Mouse (Mus musculus): Measurements from ENCODE around the gene Il17rd. TPM values are rescaled to one million over a fixed set of nuclear protein-coding genes. Genes with fewer than 3 reads are reported as not detected.

Gene Il17rd
- total RNA-seq, 1 experiment from 2014 or later: 0.12 TPM

DNA sequence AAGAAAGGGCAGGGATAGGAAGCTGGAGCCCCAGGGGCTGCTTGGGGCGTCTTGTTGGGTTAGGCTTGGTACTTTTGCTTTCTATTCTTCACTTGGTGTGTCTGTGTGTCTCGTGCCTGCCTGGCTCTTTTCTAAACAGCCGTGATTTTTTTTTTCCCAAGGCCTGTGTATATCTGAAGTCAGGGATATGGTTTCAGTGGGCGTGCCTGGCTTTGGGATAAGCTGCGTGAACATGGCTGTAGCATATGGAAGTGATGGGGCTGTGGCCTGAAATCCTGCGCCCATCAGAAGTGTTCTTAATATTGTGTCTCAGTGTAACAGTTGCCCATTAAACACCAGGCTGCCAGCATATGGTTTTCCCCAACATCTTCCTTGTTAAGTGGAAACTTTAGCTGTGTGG lies 36.3 kb downstream of the Il17rd start:
- ATAC-seq (ENCODE audit: extremely low read depth, insufficient number of reproducible peaks, low FRiP score, poor library complexity, severe bottlenecking): no peak

DNA sequence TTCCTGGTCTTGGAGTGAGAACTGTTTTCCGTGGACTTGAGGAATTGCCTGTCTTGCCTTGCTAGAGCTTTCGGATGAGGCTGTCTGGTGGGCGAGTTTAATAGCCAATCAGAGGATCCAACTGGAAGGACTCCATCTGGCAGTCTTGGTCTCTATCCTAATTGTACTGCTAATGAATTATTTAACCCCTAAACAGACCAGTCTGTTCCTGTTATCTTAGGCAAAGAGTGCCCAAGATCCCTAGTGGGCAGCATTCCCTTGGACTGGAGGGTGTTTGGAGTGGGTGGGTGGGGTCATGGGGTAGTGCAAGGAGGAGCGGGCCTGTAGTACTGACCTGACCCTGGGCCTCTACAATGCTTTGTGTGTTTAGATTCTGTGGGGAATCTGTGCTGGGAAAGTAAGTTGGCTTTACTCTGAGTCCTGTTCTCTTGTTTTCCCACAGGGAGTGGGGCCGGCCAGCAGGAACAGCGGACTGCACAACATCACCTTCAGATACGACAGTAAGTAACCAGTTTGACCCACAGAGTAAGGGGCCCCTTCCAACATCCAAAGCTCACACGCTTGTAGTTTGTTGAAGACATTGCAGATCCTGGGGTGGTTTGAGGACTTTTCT lies 37.3 kb downstream of the Il17rd start:
- ATAC-seq (ENCODE audit: extremely low read depth, insufficient number of reproducible peaks, low FRiP score, poor library complexity, severe bottlenecking): no peak

DNA sequence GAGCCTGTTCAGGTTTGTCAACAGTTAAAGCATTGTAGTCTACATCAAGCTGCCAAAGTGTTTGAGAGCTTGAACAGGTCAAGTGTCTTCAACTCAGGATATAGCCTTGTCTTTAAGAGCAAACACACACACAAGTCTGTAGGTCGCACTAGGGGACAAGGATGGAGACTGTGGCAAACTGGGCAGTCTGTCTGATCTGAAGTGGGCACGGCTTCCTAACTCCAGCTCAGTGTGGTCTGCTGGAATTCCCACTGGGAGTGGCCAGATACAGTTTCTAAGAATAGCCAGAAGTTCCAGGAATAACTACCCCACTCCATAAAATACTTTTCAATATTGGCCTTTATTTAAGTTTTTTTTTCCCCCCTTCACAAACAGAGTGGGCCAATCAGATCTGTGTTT lies 37.8 kb downstream of the Il17rd start:
- no peak for ATAC-seq (ENCODE audit: extremely low read depth, insufficient number of reproducible peaks, low FRiP score, poor library complexity, severe bottlenecking)

DNA sequence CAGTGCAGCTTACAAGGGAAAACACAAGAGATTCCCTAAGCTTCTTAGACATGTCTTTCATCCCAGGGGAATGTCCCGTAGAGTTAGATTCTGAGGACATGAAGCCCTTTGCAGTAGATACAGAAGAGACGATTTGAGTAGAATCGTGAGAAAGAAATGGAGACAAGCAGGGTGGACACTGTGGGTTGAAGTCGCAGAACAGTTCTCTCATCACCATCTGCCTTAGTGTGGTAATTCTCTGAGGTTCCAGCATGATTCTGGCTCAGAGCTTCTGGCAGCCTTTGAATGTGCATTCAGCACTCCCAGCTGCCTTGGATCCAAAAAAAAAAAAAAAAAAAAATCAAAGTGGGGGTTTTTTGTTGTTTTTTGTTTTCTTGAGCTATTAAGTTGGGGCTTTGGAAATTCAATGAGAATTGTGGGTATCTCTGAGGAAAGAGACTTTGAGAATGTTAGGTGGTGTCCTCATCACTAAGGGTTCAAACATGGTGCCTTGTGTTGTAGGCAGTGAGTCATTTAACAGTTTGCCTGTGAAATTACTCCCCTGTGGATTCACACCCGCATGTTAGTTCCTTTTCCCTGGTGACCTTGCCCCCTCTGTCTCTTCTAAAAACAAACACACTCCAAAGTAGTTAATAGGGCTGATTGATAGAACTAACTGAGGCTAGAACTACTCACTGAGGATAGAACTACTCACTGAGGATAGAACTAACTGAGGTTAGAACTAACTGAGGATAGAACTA lies 43.0 kb downstream of the Il17rd start:
- no peak for ATAC-seq (ENCODE audit: extremely low read depth, insufficient number of reproducible peaks, low FRiP score, poor library complexity, severe bottlenecking)

DNA sequence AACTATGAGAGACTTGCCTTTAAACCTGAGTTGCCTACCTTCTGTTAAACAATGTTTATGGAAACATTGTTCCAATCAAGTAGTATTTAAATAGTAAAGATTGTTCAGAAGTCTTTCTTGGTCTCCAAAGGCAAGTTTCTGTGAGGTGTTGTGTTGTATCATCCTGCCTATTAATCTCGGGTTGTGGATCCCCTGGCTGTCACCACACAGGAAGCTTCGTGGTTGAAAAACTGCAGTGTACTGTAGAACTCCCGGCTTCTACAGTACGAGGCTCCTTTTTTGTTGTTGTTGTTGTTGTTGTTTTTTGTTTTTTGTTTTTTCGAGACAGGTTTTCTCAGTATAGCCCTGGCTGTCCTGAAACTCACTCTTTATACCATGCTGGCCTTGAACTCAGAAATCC lies 46.7 kb downstream of the Il17rd start:
- ATAC-seq (ENCODE audit: extremely low read depth, insufficient number of reproducible peaks, low FRiP score, poor library complexity, severe bottlenecking): no peak

DNA sequence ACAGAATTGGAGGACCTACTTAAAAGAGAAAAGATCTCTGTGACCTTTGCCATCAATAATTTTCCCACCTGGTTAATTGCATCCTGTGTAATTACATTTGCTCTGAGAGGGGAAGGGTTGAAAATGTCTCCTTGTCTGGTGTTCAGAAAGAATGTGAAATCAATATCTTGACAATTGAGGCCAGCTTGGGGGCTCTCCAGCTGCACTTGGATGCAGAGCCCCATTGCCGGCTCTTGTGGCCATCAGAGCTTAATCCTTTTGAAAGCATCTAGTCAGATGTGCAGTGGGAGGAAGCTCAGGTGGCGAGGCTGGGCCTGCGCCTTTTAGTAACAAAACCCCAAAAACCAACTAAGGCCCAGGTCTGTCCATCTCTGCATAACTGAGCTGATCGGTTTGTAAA lies 47.3 kb downstream of the Il17rd start:
- ATAC-seq (ENCODE audit: extremely low read depth, insufficient number of reproducible peaks, low FRiP score, poor library complexity, severe bottlenecking): no peak

DNA sequence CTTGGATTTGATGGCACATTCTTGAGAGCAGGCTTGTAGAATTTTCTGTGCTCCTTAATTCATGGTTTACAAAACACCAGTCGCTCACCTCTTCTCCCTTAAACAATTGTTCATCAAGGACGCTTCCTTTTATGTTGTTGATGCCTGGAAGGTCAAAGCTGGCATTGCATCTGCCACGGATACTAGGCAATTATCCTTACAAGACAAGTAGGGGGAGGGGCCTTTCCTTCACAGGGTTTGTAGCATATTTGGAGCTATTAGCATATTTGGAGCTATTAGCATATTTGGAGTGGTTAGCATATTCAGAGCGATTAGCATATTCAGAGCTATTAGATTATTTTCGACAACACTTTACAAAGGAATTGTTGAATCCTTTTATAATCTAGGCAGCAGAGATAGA lies 55.5 kb downstream of the Il17rd start:
- ATAC-seq (ENCODE audit: extremely low read depth, insufficient number of reproducible peaks, low FRiP score, poor library complexity, severe bottlenecking): no peak

DNA sequence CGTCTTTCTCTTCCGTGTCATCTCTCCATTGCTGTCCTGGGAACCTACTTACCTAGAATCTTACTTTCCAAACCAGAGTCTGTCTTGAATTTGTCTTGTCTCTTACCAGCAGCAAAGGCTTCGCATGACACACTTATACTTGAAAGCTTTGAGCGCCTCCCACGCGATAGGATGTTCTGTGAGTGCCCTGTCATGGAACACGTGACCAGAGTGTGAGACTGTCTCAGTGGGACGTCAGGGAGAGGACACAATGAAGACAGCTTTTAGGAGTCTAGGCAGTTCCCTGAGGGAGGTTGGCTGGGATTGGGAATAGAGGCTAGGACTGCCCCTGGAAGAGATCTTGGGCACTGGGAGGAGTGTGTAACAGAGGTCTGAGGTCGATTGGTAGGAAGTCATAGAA lies 57.4 kb downstream of the Il17rd start:
- ATAC-seq (ENCODE audit: extremely low read depth, insufficient number of reproducible peaks, low FRiP score, poor library complexity, severe bottlenecking): no peak

DNA sequence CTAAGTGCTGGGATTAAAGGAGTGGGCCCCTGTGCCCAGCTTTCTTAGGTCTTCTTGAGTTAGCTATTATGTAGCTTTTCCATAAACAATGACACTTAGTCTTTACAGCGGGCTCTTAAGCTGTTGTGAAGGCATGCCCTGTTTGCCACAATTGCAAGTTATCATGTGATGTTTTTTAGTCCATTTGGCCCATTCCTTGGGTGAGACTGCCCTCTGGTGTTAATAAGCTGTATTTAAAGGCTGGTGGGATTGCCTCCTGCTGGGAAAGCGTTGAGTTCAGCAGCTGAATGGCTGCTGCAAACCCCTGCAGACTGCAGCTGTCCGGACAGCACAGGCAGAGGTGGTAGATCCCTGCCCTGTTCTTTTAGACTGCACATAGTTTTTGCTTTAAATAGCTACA lies 58.0 kb downstream of the Il17rd start:
- ATAC-seq (ENCODE audit: extremely low read depth, insufficient number of reproducible peaks, low FRiP score, poor library complexity, severe bottlenecking): no peak

DNA sequence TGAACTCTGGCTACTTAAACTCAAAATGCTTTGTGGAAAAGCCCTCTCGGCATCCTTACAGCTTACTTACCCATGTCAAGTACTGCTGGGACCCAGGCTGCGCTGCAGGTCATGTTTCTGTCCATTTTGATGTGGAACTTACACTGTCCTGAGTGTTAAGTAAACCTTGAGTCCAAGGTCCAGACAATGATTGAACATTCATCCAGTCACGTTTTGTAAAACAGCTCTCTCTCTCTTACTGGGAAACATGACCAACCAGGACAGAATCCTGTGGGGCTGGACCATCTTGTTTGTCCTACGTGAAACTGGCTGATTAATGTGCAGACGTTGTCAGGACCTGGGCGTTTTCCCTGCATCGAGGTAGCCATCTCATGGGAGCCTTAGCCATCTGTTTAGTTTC lies 63.0 kb downstream of the Il17rd start:
- no peak for ATAC-seq (ENCODE audit: extremely low read depth, insufficient number of reproducible peaks, low FRiP score, poor library complexity, severe bottlenecking)

DNA sequence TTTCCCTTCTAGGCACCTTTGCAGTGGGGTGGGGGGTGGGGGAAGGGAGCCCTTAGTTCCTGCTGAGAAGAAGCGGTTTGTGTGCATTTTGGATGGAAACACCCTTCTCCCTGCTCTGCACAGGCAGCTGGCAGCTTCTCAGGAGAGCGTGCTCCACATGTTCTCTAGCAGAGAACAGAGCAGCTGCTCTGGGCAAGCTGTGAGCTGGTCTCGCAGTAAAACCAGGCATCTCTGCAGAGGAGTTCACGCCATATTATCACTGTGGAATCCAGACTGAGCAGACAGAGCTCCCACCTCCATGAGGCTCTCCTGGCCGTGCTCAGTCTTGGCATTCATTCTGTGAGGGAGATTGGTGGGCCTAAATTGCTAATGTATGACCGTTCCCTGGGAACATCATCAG lies 64.0 kb downstream of the Il17rd start:
- ATAC-seq (ENCODE audit: extremely low read depth, insufficient number of reproducible peaks, low FRiP score, poor library complexity, severe bottlenecking): no peak

DNA sequence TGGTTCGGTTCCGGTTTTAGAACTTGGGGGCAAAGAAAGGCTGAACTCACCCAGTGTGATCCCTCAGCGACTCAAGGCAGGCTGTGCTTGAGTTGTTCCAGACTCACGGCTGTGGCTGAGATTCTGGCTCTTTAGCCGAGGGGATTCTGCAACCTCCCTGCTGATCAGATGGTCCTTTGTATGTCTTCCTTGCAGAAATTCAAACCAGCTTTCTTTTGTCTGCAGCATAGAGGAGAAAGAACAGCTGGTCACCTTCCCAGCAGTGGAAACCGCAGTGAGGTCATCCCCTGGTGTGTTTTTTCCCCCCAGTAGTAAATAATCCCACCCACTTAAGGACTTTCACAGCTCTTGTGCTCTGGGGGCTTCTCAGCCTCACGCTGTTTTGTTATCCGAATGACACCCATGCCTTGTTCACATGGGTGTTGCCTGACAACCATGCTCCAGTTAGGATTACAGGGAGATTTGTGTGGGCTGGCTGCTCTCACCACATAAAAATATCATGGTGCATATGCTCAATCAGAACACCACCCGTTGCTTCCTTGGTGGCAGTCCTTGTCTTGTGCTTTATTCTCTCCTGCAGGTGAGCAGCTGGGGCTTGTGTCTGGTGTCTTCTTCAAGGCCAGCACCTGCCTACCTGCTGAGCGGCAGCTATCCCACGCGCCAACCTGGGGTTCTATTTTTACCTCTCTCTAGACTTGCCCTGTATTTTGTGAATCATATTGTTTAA lies 67.2 kb downstream of the Il17rd start:
- no peak for ATAC-seq (ENCODE audit: extremely low read depth, insufficient number of reproducible peaks, low FRiP score, poor library complexity, severe bottlenecking)

DNA sequence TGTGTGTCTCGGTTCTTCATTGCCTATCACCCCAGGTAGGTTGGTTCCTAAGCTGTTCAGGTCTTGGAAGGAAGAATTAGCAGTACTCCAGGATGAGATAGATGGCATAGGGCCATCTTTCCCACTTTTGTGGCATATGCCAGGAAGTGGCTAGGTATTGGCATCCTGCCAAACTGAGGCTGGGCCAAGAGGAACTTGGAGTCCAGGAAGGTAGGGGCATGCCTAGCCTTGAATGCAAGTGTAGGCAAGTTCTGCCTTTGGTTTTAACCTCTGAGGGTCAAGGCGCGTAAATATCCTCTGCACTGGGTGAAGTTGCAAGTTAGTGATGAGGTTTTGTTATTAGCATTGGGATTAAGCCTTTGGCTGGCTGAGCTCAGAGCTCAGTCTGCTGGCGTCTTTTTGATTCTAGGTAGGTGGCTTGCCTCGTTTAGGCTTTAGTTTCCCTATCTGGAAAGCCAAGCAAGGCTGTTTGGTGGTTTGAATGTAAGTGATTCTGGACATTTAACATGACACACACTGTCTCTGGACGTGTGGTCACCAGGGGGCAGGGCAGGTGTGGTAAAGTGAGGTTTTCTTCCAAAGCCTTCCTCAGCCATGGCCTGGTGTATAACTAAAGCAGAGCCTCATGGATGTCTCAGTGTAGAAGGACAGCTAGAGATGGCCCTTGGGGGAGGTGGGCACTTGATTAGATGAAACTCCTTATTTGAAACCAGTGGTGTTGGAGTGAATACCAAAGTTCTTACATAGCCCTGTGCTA lies 70.2 kb downstream of the Il17rd start:
- no peak for ATAC-seq (ENCODE audit: extremely low read depth, insufficient number of reproducible peaks, low FRiP score, poor library complexity, severe bottlenecking)

DNA sequence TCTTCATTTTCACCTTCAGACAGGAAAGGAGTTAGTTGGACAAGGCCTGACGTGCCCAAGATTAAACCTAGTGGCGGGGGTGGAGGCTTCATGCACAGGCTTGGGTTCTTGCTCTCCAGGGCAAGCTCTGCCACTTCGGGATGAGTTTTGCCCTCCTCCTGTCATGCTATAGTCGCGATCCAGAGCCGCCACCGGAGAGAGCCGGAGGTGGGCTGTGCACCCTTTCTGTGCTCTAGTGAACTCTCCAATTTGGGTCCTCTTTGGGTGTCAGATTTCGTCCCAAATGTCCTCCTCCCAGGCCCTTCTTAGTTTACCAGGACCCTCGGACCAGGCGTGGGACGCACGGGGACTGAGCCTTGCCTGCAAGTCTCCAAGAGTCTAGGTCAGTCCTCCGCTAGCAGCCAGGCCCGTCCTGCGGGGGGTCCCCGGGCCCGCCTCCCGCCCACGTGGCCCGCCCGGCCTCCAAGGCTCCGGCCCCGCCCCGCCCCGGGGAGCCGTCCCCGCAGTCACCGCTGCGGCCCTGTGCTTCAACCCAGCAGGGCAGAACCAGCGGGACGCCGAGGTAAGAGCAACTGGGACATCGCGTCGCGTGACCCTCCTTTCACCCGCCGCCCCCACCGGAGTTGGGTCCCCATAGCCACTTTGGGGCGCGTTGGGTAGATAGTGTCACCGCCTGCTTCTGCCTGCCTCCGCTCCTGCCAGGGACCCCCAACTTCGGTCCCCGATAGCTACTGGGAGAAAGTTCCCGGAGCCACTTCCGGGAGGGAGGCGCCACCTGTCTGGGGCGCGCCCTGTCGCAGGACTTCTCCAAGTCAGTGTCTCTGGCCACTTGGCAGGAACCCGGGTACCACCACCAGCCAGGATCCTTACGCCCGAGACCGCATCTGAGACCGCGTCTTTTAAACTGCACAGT lies 75.9 kb downstream of the Il17rd start, which contains the start of gene Arhgef3:
TSS of gene Arhgef3 (plus strand) at position 538 of the 913 bp plus-strand sequence.
- no peak for ATAC-seq (ENCODE audit: extremely low read depth, insufficient number of reproducible peaks, low FRiP score, poor library complexity, severe bottlenecking)

DNA sequence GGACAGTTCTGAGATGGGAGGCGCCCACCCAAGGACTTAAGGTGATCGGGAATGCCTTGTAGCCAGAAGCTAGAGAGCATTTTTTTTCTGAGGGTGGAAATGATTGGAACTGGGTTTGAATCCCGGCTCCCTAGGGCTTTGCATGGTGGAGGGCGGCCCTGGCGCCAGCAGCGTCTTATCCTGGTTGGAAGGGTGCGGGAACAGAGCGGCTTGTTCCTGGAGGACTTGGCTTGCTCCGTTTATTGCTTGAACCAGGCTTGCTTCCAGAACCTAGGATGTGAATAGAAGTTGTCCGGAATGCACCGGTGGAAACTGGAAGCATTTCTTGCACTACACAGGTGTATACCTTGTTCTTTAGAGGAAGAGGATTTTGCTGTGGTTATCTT lies 76.5 kb downstream of the Il17rd start:
- ATAC-seq (ENCODE audit: extremely low read depth, insufficient number of reproducible peaks, low FRiP score, poor library complexity, severe bottlenecking): no peak

DNA sequence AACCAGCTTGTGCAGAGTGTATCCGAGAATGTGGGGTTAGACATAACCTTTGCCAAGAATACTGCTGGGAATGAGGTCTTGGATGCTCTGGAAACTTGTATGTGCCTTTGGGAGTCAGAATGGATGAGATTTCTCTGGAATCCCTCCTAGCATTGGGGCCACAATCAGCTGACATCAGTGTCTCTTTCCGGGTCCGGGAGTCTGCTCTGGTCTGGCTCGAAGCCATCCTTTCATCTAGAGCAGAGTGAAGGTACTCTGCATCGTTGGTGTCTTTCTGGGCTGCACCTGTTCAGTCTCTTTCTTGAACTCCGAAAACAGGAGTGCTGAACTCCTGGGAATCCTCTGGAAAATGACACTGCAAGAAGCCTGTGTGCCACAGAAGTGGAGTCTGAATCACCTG lies 77.2 kb downstream of the Il17rd start:
- ATAC-seq (ENCODE audit: extremely low read depth, insufficient number of reproducible peaks, low FRiP score, poor library complexity, severe bottlenecking): no peak

DNA sequence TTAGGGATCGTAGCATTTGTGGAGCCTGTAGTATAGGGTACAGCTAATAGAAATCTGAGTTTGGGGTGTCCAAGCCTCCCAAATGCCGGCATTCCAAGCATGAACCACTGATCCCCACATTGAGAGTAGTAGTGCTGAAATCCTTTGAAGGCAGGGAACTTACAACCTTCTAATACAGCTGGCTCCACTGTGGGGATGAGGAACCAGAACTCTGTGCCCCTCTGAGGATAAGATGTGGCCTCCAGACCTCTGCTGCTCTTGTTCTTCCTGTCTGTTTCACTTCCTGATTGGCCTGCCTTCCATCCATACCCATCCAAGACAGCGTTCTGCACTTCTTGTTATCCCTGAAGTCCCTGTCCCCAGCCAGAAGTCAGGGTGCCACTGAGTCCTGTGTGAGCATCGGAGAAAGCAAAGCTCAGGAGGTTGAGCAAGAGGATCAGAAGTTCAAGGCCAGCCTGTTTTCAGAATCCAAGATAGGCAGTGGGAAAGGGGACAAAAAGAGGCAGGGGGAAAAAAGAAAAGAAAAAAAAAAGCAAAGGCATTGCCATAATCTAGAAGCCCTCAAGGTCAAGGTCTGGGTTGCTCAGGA lies 77.9 kb downstream of the Il17rd start:
- ATAC-seq (ENCODE audit: extremely low read depth, insufficient number of reproducible peaks, low FRiP score, poor library complexity, severe bottlenecking): no peak

DNA sequence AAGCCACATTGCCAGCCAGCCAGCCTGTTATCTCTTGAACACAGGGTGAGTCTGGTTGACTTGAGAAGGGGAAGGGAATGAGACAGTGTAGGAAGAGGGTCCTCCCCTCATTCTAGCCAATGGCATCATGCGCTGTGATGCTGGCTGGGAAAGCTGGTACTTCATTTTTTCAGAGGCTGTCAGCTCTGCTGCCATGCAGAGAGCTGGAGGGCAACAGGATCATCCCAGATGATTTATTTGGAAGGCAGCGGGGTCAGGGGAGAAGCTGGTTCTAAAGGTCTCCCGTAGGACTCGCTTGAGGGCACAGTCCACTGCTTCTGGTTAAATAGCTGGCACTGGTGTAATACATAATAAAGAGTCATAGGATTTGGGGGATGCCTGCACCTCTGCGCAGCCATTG lies 79.8 kb downstream of the Il17rd start:
- ATAC-seq (ENCODE audit: extremely low read depth, insufficient number of reproducible peaks, low FRiP score, poor library complexity, severe bottlenecking): no peak
